In the genomic region with DNA sequence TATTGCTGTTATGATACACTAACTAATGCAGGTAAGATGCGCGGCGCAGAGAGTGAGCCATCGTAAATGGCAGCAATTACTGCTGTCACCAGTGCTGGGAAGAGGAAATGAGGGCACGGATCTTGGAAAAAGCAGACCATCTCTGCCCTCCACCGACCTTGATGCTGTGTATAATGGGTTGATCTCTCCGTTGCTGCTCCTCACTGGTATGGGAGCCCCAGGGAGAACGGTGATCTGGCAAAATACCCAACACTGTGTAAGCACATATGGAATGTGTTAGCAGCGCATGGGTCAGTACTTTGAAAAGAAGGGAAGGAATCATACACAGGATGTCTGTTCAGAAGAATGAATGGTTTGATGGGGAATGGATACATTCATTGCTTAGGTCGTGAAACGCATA, we compare ENCODE assay signal across 16 mouse cellular contexts.
"Had no signal": no experiment of that assay in that cellular context is flagged by ENCODE, and none has a peak within 500 bp of the region (broad histone marks: within the 10 kb centered on the region; RNA-seq: fewer than 3 reads in every experiment).

No protein-coding gene starts in this region.

- H3K9me3 ChIP-seq: lung, embryonic 15.5 days; megakaryocyte, embryonic 14.5 days; midbrain, embryonic 12.5 days; midbrain, embryonic 15.5 days; neural tube, embryonic 12.5 days; stomach, embryonic 15.5 days had no signal

- DNase-seq: lung, adult 2 months; lung, postnatal 14 days; lung, postnatal 36 days; right cerebral cortex, postnatal 14 days; thymus, adult 2 months; thymus, postnatal 25 days; thymus, postnatal 4 days had no signal

- H3K4me1 ChIP-seq: lung, embryonic 15.5 days; megakaryocyte, embryonic 14.5 days; midbrain, embryonic 12.5 days; midbrain, embryonic 15.5 days; neural tube, embryonic 12.5 days; stomach, embryonic 15.5 days had no signal

- H3K9ac ChIP-seq: lung, embryonic 15.5 days; midbrain, embryonic 12.5 days; midbrain, embryonic 15.5 days; neural tube, embryonic 12.5 days; stomach, embryonic 15.5 days had no signal

- H3K27me3 ChIP-seq: lung, embryonic 15.5 days; midbrain, embryonic 12.5 days; midbrain, embryonic 15.5 days; neural tube, embryonic 12.5 days; stomach, embryonic 15.5 days had no signal

- H3K4me2 ChIP-seq: lung, embryonic 15.5 days; midbrain, embryonic 12.5 days; midbrain, embryonic 15.5 days; neural tube, embryonic 12.5 days; stomach, embryonic 15.5 days had no signal

- ATAC-seq: lung, postnatal 0 days; midbrain, embryonic 15.5 days had no signal

- H3K36me3 ChIP-seq: lung, embryonic 15.5 days; midbrain, embryonic 12.5 days; midbrain, embryonic 15.5 days; neural tube, embryonic 12.5 days; stomach, embryonic 15.5 days had no signal

- H3K4me3 ChIP-seq: lung, embryonic 15.5 days; megakaryocyte, embryonic 14.5 days; midbrain, embryonic 12.5 days; midbrain, embryonic 15.5 days; neural tube, embryonic 12.5 days; stomach, embryonic 15.5 days had no signal

- H3K27ac ChIP-seq: lung, embryonic 15.5 days; macrophage; midbrain, embryonic 12.5 days; midbrain, embryonic 15.5 days; neural tube, embryonic 12.5 days; stomach, embryonic 15.5 days; stomach, postnatal 0 days had no signal
